Comparison of ENCODE assay signal across 9 mouse cellular contexts in genomic region chr6:128361901-128362300, GRCm38 (mm10). TPM values are rescaled to one million over a fixed set of nuclear protein-coding genes. Genes with fewer than 3 reads are reported as not detected.
DNase-seq lines count a peak whose midpoint lies in the region; ATAC-seq and TF ChIP-seq lines count a peak whose summit lies in the region.
"Had no signal": no experiment of that assay in that cellular context is flagged by ENCODE, and none has a peak within 500 bp of the region (broad histone marks: within the 10 kb centered on the region; RNA-seq: fewer than 3 reads in every experiment).

No protein-coding gene starts in this region.

- H3K9me3 ChIP-seq in heart, embryonic 12.5 days (replicated peaks), result no peaks in the 10 kb centered on the region
- H3K9me3 ChIP-seq in ES-E14 (ENCODE audit: control insufficient read depth, insufficient read depth, low read depth, low read length), result no peaks in the 10 kb centered on the region
- no peaks in the 10 kb centered on the region for H3K9me3 ChIP-seq in forebrain, embryonic 15.5 days

- intact Hi-C loops in heart, postnatal 25 days (cut with DNase I), result loop anchor here (5.0 kb wide), 1 partner anchor 50 kb away; no protein-coding TSS in a partner anchor

- H3K27me3 ChIP-seq in heart, embryonic 12.5 days (replicated peaks), result no peaks in the 10 kb centered on the region
- H3K27me3 ChIP-seq in forebrain, embryonic 15.5 days, result no peaks in the 10 kb centered on the region

- peak overlapping the region; percentile 95 for H3K4me2 ChIP-seq in heart, embryonic 12.5 days
- H3K4me2 ChIP-seq in forebrain, embryonic 15.5 days (replicated peaks), result peak overlapping the region; percentile 85

- in situ Hi-C loops in ES-E14 (cut with MboI; ENCODE audit: low sequenced_read_pairs in 2 of 2, unreplicated experiment in 2 of 2), result no loop called here

- H3K9ac ChIP-seq in heart, embryonic 12.5 days, result peak overlapping the region; percentile 94
- H3K9ac ChIP-seq in ES-E14 (ENCODE audit: insufficient read depth, low read depth, low read length, poor library complexity, severe bottlenecking), result peak overlapping the region; percentile 93
- peak overlapping the region; percentile 89 for H3K9ac ChIP-seq in forebrain, embryonic 15.5 days (replicated peaks)

- peaks cover 38% of the 10 kb centered on the region for H3K36me3 ChIP-seq in heart, embryonic 12.5 days
- peaks cover 23% of the 10 kb centered on the region for H3K36me3 ChIP-seq in ES-E14 (ENCODE audit: control insufficient read depth, insufficient read depth, low read length, poor library complexity, severe bottlenecking)
- peaks cover 17% of the 10 kb centered on the region for H3K36me3 ChIP-seq in forebrain, embryonic 15.5 days

- peaks cover 30% of the 10 kb centered on the region for H3K4me1 ChIP-seq in heart, embryonic 12.5 days (replicated peaks)
- peaks cover 1 to 22% of the 10 kb centered on the region in 2 experiments; a peak in 2 of 4 replicates for H3K4me1 ChIP-seq in ES-E14 (ENCODE audit: control insufficient read depth in 2 of 2, insufficient read depth in 2 of 2, low read length in 2 of 2, poor library complexity in 1 of 2)
- H3K4me1 ChIP-seq in forebrain, embryonic 15.5 days, result peaks cover 35% of the 10 kb centered on the region

- WGBS in heart, embryonic 12.5 days, result 20% methylated on average over 9 of the region's 9 CpGs
- WGBS in forebrain, embryonic 15.5 days, result 8% methylated on average over 9 of the region's 9 CpGs

- DNase-seq in heart, postnatal 25 days (ENCODE audit: low spot score), result no peak
- DNase-seq in ES-E14 (ENCODE audit: low read depth, low spot score), result no peak
- DNase-seq in right cerebral cortex, postnatal 4 days, result no peak
- no peak for DNase-seq in urinary bladder, postnatal 25 days (ENCODE audit: low spot score)
- DNase-seq in Muller cell, postnatal 12 days (ENCODE audit: inconsistent ontology term), result no peak

- peak overlapping the region; percentile 95 for H3K4me3 ChIP-seq in heart, embryonic 12.5 days
- peak overlapping the region; percentile 94 to 95 for H3K4me3 ChIP-seq in ES-E14 (ENCODE audit: insufficient read depth in 1 of 2, low read depth in 1 of 2, low read length in 2 of 2, poor library complexity in 1 of 2, severe bottlenecking in 1 of 2)
- H3K4me3 ChIP-seq in forebrain, embryonic 15.5 days, result peak overlapping the region; percentile 93

- peak overlapping the region; percentile 92 for H3K27ac ChIP-seq in heart, embryonic 12.5 days (ENCODE audit: poor library complexity, severe bottlenecking)
- peak overlapping the region; percentile 69; the same call in 1 of the 2 replicates for H3K27ac ChIP-seq in ES-E14 (ENCODE audit: insufficient read depth, low read depth, low read length, poor library complexity, severe bottlenecking)
- peak overlapping the region; percentile 93 for H3K27ac ChIP-seq in forebrain, embryonic 15.5 days (replicated peaks)

- ATAC-seq in heart, embryonic 12.5 days (ENCODE audit: insufficient number of reproducible peaks, low FRiP score), result no peak
- ATAC-seq in forebrain, embryonic 15.5 days (replicated peaks), result no peak
- peak; percentile 11 for ATAC-seq in megakaryocyte, adult 5-6 weeks (ENCODE audit: poor library complexity, severe bottlenecking)

TF ChIP-seq in ES-E14, 5 proteins besides CTCF, POLR2A, EP300 and RAD21:
- TF ChIP-seq ZNF384 (IDR thresholded peaks at IDR 0.05; ENCODE audit: low read depth, low read length) (no peak), HCFC1 (IDR thresholded peaks at IDR 0.05; ENCODE audit: borderline replicate concordance, insufficient read depth, low read length) (no peak), MAFK (IDR thresholded peaks at IDR 0.05; ENCODE audit: insufficient read depth, low read depth, low read length) (no peak), ZC3H11A (IDR thresholded peaks at IDR 0.05; ENCODE audit: borderline replicate concordance, low read depth, low read length) (no peak), CHD2 (IDR thresholded peaks at IDR 0.05; ENCODE audit: low read depth, low read length) (no peak)

RNA-seq across cellular contexts. Expression of gene Rhno1, which starts 0.8 kb away (rescaled TPM):
- polyA plus RNA-seq in heart, embryonic 12.5 days (2016; fragmentation: Nextera tagmentation; extraction: Ambion mirVana), result 81.3 and 83.0 TPM in 2 replicates
- total RNA-seq in heart, postnatal 25 days (2021), result 1 to 10 TPM; 8.5 to 9.8 TPM
- 31.1 and 31.9 TPM in 2 replicates for total RNA-seq in ES-E14 (2012; rRNA removed)
- polyA plus RNA-seq in forebrain, embryonic 15.5 days (2015; fragmentation: Nextera tagmentation; extraction: Ambion mirVana), result 135 and 140 TPM in 2 replicates
- total RNA-seq in megakaryocyte, adult 5-6 weeks (2015), result 45.7 and 53.9 TPM in 2 replicates
- 35.4 and 41.1 TPM in 2 replicates for total RNA-seq in megakaryocyte, adult 5-6 weeks (2017)

RNA-seq across cellular contexts. Expression of gene Foxm1, which starts 0.9 kb away (rescaled TPM):
- 33.4 and 38.7 TPM in 2 replicates for polyA plus RNA-seq in heart, embryonic 12.5 days (2016; fragmentation: Nextera tagmentation; extraction: Ambion mirVana)
- total RNA-seq in heart, postnatal 25 days (2021), result 1 to 10 TPM; 1.5 to 1.6 TPM
- total RNA-seq in ES-E14 (2012; rRNA removed), result 24.1 and 36.4 TPM in 2 replicates
- polyA plus RNA-seq in forebrain, embryonic 15.5 days (2015; fragmentation: Nextera tagmentation; extraction: Ambion mirVana), result 21.0 and 25.2 TPM in 2 replicates
- 69.8 and 76.1 TPM in 2 replicates for total RNA-seq in megakaryocyte, adult 5-6 weeks (2015)
- 26.2 and 41.8 TPM in 2 replicates for total RNA-seq in megakaryocyte, adult 5-6 weeks (2017)

RNA-seq across cellular contexts. Expression of gene Tulp3, which starts 6.2 kb away (rescaled TPM):
- 8.2 and 10.6 TPM in 2 replicates for polyA plus RNA-seq in heart, embryonic 12.5 days (2016; fragmentation: Nextera tagmentation; extraction: Ambion mirVana)
- 1 to 10 TPM; 6.7 to 8.7 TPM for total RNA-seq in heart, postnatal 25 days (2021)
- total RNA-seq in ES-E14 (2012; rRNA removed), result 10.5 and 11.7 TPM in 2 replicates
- 15.1 and 15.4 TPM in 2 replicates for polyA plus RNA-seq in forebrain, embryonic 15.5 days (2015; fragmentation: Nextera tagmentation; extraction: Ambion mirVana)
- total RNA-seq in megakaryocyte, adult 5-6 weeks (2015), result 2.6 and 3.3 TPM in 2 replicates
- 1.4 and 2.4 TPM in 2 replicates for total RNA-seq in megakaryocyte, adult 5-6 weeks (2017)

RNA-seq across cellular contexts. Expression of gene Tex52, which starts 13.4 kb away (rescaled TPM):
- 0.19 and 0.21 TPM in 2 replicates for polyA plus RNA-seq in heart, embryonic 12.5 days (2016; fragmentation: Nextera tagmentation; extraction: Ambion mirVana)
- not detected for total RNA-seq in heart, postnatal 25 days (2021)
- 0.16 TPM in 1 of 2 replicates, not detected in the other for total RNA-seq in ES-E14 (2012; rRNA removed)
- polyA plus RNA-seq in forebrain, embryonic 15.5 days (2015; fragmentation: Nextera tagmentation; extraction: Ambion mirVana), result 0.43 and 0.51 TPM in 2 replicates
- 0.09 and 0.18 TPM in 2 replicates for total RNA-seq in megakaryocyte, adult 5-6 weeks (2015)
- total RNA-seq in megakaryocyte, adult 5-6 weeks (2017), result not detected in 2 replicates

RNA-seq across cellular contexts. Expression of gene Gm44596, which starts 13.4 kb away (rescaled TPM):
- polyA plus RNA-seq in heart, embryonic 12.5 days (2016; fragmentation: Nextera tagmentation; extraction: Ambion mirVana), result not detected in 2 replicates
- total RNA-seq in heart, postnatal 25 days (2021), result not detected
- not detected in 2 replicates for total RNA-seq in ES-E14 (2012; rRNA removed)
- not detected in 2 replicates for polyA plus RNA-seq in forebrain, embryonic 15.5 days (2015; fragmentation: Nextera tagmentation; extraction: Ambion mirVana)
- total RNA-seq in megakaryocyte, adult 5-6 weeks (2015), result not detected in 2 replicates
- total RNA-seq in megakaryocyte, adult 5-6 weeks (2017), result not detected in 2 replicates
- polyA plus RNA-seq: large intestine, adult 2 months had no signal
